Mouse (Mus musculus) ES-E14 (cell line): Measurements from ENCODE around the gene Spire2. TPM values are rescaled to one million over a fixed set of nuclear protein-coding genes. Genes with fewer than 3 reads are reported as not detected.

ENCODE experiments used
- DNase-seq: peaks from one replicate; pipeline ENCODE4 v3.0.0-alpha.2; 2013; ENCODE audit warnings: low read depth, low spot score
- H3K27ac ChIP-seq: 2 replicates; pipeline ENCODE4 v1.5.1; 2012; ENCODE audit warnings: low read depth, mild to moderate bottlenecking, low read length, moderate library complexity, mixed read lengths; ENCODE audit not compliant: poor library complexity, insufficient read depth, severe bottlenecking
- H3K36me3 ChIP-seq: 2 replicates; pipeline ENCODE4 v1.6.1; 2012; ENCODE audit warnings: mild to moderate bottlenecking, low read length, moderate library complexity, mixed read lengths; ENCODE audit not compliant: control insufficient read depth, poor library complexity, insufficient read depth, severe bottlenecking
- H3K4me1 ChIP-seq, 2 experiments: fragments of 150-350 bp in 1 of 2; sonication (generic) in 1 of 2; 2 replicates each; pipeline ENCODE4 v1.6.1; 2012; ENCODE audit warnings: low read length in 2 of 2, mild to moderate bottlenecking in 1 of 2, mixed read lengths in 1 of 2; ENCODE audit not compliant: control insufficient read depth in 2 of 2, insufficient read depth in 2 of 2, poor library complexity in 1 of 2
- H3K4me3 ChIP-seq, 2 experiments: fragments of 150-350 bp in 1 of 2; sonication (generic) in 1 of 2; 2 replicates each; pipeline ENCODE4 v1.5.1; 2012; ENCODE audit warnings: low read length in 2 of 2, low read depth in 1 of 2, mild to moderate bottlenecking in 1 of 2, mixed read lengths in 1 of 2; ENCODE audit not compliant: insufficient read depth in 1 of 2, poor library complexity in 1 of 2, severe bottlenecking in 1 of 2
- H3K9ac ChIP-seq: 2 replicates; pipeline ENCODE4 v1.6.1; 2012; ENCODE audit warnings: low read depth, mild to moderate bottlenecking, low read length, mixed read lengths; ENCODE audit not compliant: poor library complexity, insufficient read depth, severe bottlenecking
- H3K9me3 ChIP-seq: fragments of 150-350 bp; sonication (generic); 2 replicates; pipeline ENCODE4 v1.6.1; 2012; ENCODE audit warnings: low read depth, mild to moderate bottlenecking, low read length; ENCODE audit not compliant: control insufficient read depth, insufficient read depth
- CHD2 ChIP-seq: IDR thresholded peaks from 2 replicates; pipeline ENCODE4 v1.6.1; 2014; ENCODE audit warnings: mild to moderate bottlenecking, low read depth, low read length, inconsistent platforms
- HCFC1 ChIP-seq: IDR thresholded peaks from 2 replicates; pipeline ENCODE4 v1.6.1; 2012; ENCODE audit warnings: low read length, inconsistent platforms, borderline replicate concordance; ENCODE audit not compliant: insufficient read depth
- MAFK ChIP-seq: IDR thresholded peaks from 2 replicates; pipeline ENCODE4 v1.6.1; 2014; ENCODE audit warnings: mild to moderate bottlenecking, low read depth, low read length, inconsistent platforms; ENCODE audit not compliant: insufficient read depth
- ZC3H11A ChIP-seq: IDR thresholded peaks from 2 replicates; pipeline ENCODE4 v1.6.1; 2012; ENCODE audit warnings: low read depth, mild to moderate bottlenecking, inconsistent platforms, low read length, borderline replicate concordance
- ZNF384 ChIP-seq: IDR thresholded peaks from 2 replicates; pipeline ENCODE4 v1.6.1; 2012; ENCODE audit warnings: low read depth, low read length, inconsistent platforms
- in situ Hi-C, 2 experiments: fragments of 600-800 bp; cut with MboI; formaldehyde crosslinking; loops; one replicate each; pipeline ENCODE4 v1.15.1; 2025; ENCODE audit warnings: low sequenced_read_pairs in 2 of 2, inconsistent platforms in 1 of 2; ENCODE audit not compliant: unreplicated experiment in 2 of 2
- total RNA-seq: library from RNA; depleted of rRNA; stranded (reverse); fragments of 300-350 nt; gene quantifications from 2 replicates; pipeline ENCODE4 v1.2.3, GENCODE M21; 2012

The Spire2 gene
- total RNA-seq, 1 experiment = 8.8 TPM

GRCm38 (mm10) chr8:123348237-123348843 lies 15.8 kb downstream of the Spire2 start:
- H3K9me3 ChIP-seq = no peaks in the 10 kb centered on the region
- H3K27ac ChIP-seq = no peak overlapping the region
- peaks cover 0 to 6% of the 10 kb centered on the region in 2 experiments; a peak in 2 of 4 replicates for H3K4me1 ChIP-seq
- DNase-seq = no peak
- in situ Hi-C loops = no loop called here
- no peak overlapping the region for H3K9ac ChIP-seq
- TF ChIP-seq ZNF384 (no peak), CHD2 (no peak), HCFC1 (no peak), MAFK (no peak), ZC3H11A (no peak)
- H3K36me3 ChIP-seq = peaks cover 3% of the 10 kb centered on the region; the same call in 1 of the 2 replicates
- no peak overlapping the region for H3K4me3 ChIP-seq

- in situ Hi-C loops = no loop called here
- TF ChIP-seq ZNF384 (no peak), CHD2 (no peak), HCFC1 (no peak), ZC3H11A (no peak), MAFK (no peak)
- no peak for DNase-seq
- H3K36me3 ChIP-seq = peaks cover 3% of the 10 kb centered on the region; the same call in 1 of the 2 replicates
- no peak overlapping the region for H3K4me3 ChIP-seq
- H3K4me1 ChIP-seq = peaks cover 2% of the 10 kb centered on the region in 2 experiments; a peak in 2 of 4 replicates
- H3K9ac ChIP-seq = no peak overlapping the region
- H3K27ac ChIP-seq = no peak overlapping the region
- H3K9me3 ChIP-seq = no peaks in the 10 kb centered on the region
Measured at GRCm38 (mm10) chr8:123349073-123349472, 16.6 kb downstream of the Spire2 start.

GRCm38 (mm10) chr8:123352118-123352517 lies 19.6 kb downstream of the Spire2 start:
- in situ Hi-C loops = no loop called here

GRCm38 (mm10) chr8:123352786-123353185 lies 20.3 kb downstream of the Spire2 start:
- in situ Hi-C loops = no loop called here
- Histone ChIP-seq H3K9ac (no peak overlapping the region), H3K4me3 (no peak overlapping the region), H3K9me3 (no peaks in the 10 kb centered on the region), H3K4me1 (peaks cover 2% of the 10 kb centered on the region in 2 experiments; a peak in 2 of 4 replicates), H3K27ac (no peak overlapping the region), H3K36me3 (peaks cover 5% of the 10 kb centered on the region; the same call in 1 of the 2 replicates)
- no peak for TF ChIP-seq ZC3H11A
- no peak for DNase-seq

More at GRCm38 (mm10) chr8:123352118-123352517, 19.6 kb downstream of the Spire2 start:
- Histone ChIP-seq H3K4me1 (peaks cover 2% of the 10 kb centered on the region in 2 experiments; a peak in 2 of 4 replicates), H3K9me3 (no peaks in the 10 kb centered on the region), H3K27ac (no peak overlapping the region), H3K9ac (no peak overlapping the region), H3K36me3 (peaks cover 7% of the 10 kb centered on the region; the same call in 1 of the 2 replicates), H3K4me3 (no peak overlapping the region)
- DNase-seq = no peak
- TF ChIP-seq ZC3H11A (no peak), MAFK (peak; percentile 75)

- no peak for DNase-seq
- TF ChIP-seq ZNF384 = no peak
- TF ChIP-seq CHD2 = no peak
- TF ChIP-seq ZC3H11A = no peak
- TF ChIP-seq MAFK = no peak
- no peak for TF ChIP-seq HCFC1
- peaks cover 2% of the 10 kb centered on the region in 2 experiments; a peak in 2 of 4 replicates for H3K4me1 ChIP-seq
- H3K9ac ChIP-seq = no peak overlapping the region
- no peak overlapping the region for H3K27ac ChIP-seq
- 0 out of 2 replicates have a peak, but pooled peaks cover 4% of the 10 kb centered on the region for H3K36me3 ChIP-seq
- in situ Hi-C loops = no loop called here
- H3K4me3 ChIP-seq = no peak overlapping the region
- no peaks in the 10 kb centered on the region for H3K9me3 ChIP-seq
Measured at GRCm38 (mm10) chr8:123353216-123353615, 20.7 kb downstream of the Spire2 start.
